Mouse (Mus musculus) heart, adult 2 months (tissue): ENCODE results near the gene Gm3250. TPM values are rescaled to one million over a fixed set of nuclear protein-coding genes. Genes with fewer than 3 reads are reported as not detected.
"Not testable (repeated sequence)": the region's sequence is repeated elsewhere in the genome, so short reads cannot be mapped to it uniquely, and the experiment has no call there.

Experiments used
- DNase-seq, 2 experiments: peaks; one replicate each; pipeline ENCODE4 v3.0.0; 2021
- H3K27ac ChIP-seq: fragments of 200-600 bp; 2 replicates; pipeline ENCODE4 v1.8.1; 2022
- H3K27me3 ChIP-seq: fragments of 200-500 bp; 2 replicates; pipeline ENCODE4 v1.6.1; 2012; ENCODE audit warnings: mild to moderate bottlenecking, low read length, inconsistent platforms, mixed read lengths; ENCODE audit not compliant: control insufficient read depth, insufficient read depth
- H3K36me3 ChIP-seq: fragments of 200-500 bp; 2 replicates; pipeline ENCODE4 v1.6.1; 2012; ENCODE audit warnings: low read length, inconsistent platforms; ENCODE audit not compliant: control insufficient read depth, insufficient read depth
- H3K4me1 ChIP-seq: fragments of 200-500 bp; 2 replicates; pipeline ENCODE4 v1.6.1; 2011; ENCODE audit warnings: low read length; ENCODE audit not compliant: control insufficient read depth, insufficient read depth
- H3K4me3 ChIP-seq: fragments of 200-600 bp; 2 replicates; pipeline ENCODE4 v1.8.1; 2022
- H3K79me2 ChIP-seq: fragments of 200-500 bp; replicated peaks from 2 replicates; pipeline ENCODE4 v1.6.1; 2012; ENCODE audit warnings: mild to moderate bottlenecking, inconsistent platforms, low read length, moderate library complexity, mixed read lengths; ENCODE audit not compliant: control insufficient read depth, insufficient read depth
- H3K9ac ChIP-seq: fragments of 200-500 bp; 2 replicates; pipeline ENCODE4 v1.6.1; 2012; ENCODE audit warnings: low read depth, mild to moderate bottlenecking, control low read depth, inconsistent platforms, low read length, mixed read lengths
- CTCF ChIP-seq: fragments of 200-600 bp; IDR thresholded peaks from 2 replicates; pipeline ENCODE4 v1.8.1; 2022; ENCODE audit warnings: antibody characterized with exemption, mild to moderate bottlenecking, moderate library complexity
- EP300 ChIP-seq: fragments of 200-500 bp; IDR thresholded peaks from 2 replicates; pipeline ENCODE4 v1.6.1; 2011; ENCODE audit warnings: low read depth, low read length, control low read depth; ENCODE audit not compliant: insufficient read depth
- POLR2A ChIP-seq: fragments of 200-500 bp; IDR thresholded peaks from 2 replicates; pipeline ENCODE4 v1.6.1; 2011; ENCODE audit warnings: mild to moderate bottlenecking, low read depth, low read length, control low read depth; ENCODE audit not compliant: insufficient read depth
- WGBS: fragments of 180-500 bp; shearing (Covaris S2); methylation state at CpG from one replicate; pipeline ENCODE4 v1.1.7; 2018; 5-methylcytosine and 5-hydroxymethylcytosine counted together
- intact Hi-C: fragments of 180-260 bp; cut with DNase I; formaldehyde crosslinking; loops from one replicate; pipeline ENCODE4 v1.15.1; 2025
- long read RNA-seq: library from polyadenylated mRNA; stranded (forward); transcript quantifications from one replicate; pipeline ENCODE4 v2.0.0, GENCODE M21; 2021
- polyA plus RNA-seq: library from polyadenylated mRNA; depleted of rRNA; stranded (reverse); fragments of >200 nt; gene quantifications from 2 replicates; pipeline ENCODE4 v1.2.3, GENCODE M21; 2012; rRNA removed
- total RNA-seq, 2 experiments: library from RNA; stranded (reverse); gene quantifications; 2 replicates each; pipeline ENCODE4 v1.2.3; 2021

The Gm3250 gene
- total RNA-seq (not detected), polyA plus RNA-seq (not detected in 2 replicates)
- long read RNA-seq, result 0 reads

DNA sequence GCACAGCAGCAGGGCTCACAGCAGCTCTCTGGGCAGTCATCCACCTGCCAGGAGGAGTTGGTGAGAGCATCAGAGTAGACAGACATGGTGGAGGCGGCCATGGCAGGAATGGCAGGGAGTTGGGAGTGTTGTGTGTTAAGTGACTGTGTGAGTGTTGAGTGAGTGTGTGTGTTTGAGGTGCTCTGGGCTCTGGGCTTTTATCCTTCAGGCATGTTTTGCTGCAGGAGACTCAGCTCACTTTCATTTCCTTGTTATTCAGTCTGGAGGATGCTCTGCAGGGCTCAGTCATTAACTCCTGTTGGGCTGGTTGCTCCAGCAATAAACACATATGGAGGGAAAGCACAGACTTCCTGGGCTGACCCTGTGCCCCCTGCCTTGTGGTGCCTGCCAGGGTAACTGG is at the start of gene Gm3250:
Gm3250 (minus strand) TSS at position 101 of the 400 bp plus-strand sequence.
- H3K27me3 ChIP-seq, H3K9ac ChIP-seq, H3K36me3 ChIP-seq, DNase-seq, intact Hi-C loops, H3K4me1 ChIP-seq, H3K27ac ChIP-seq, H3K4me3 ChIP-seq, H3K79me2 ChIP-seq: not testable (repeated sequence)
- 57% methylated on average over 1 of the region's 1 CpGs for WGBS

DNA sequence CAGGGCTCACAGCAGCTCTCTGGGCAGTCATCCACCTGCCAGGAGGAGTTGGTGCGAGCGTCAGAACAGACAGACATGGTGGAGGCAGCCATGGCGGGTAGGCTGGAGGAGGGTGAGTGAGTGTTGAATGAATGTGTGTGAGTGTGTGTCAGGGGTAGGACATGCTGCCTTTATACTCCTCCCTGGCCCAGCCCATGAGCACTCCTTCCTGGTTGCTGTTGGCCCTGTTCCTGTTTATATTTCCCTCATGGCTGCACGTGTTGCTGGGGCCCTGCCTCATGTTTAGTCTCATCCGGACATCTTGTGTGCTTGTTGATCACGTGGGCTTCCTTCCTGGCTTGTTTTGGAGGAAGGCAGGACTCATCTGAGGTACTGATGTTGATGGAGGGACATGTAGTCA is 44.6 kb upstream of the Gm3250 start, which contains the start of gene Krtap10-4:
Krtap10-4 (minus strand) TSS at position 145 of the 400 bp plus-strand sequence.
- Histone ChIP-seq H3K4me1 (no peaks in the 10 kb centered on the region), H3K36me3 (no peaks in the 10 kb centered on the region), H3K27me3 (no peaks in the 10 kb centered on the region), H3K27ac (no peak within 1 kb of the TSS), H3K4me3 (no peak within 1 kb of the TSS), H3K79me2 (no peaks in the 10 kb centered on the region), H3K9ac (no peak within 1 kb of the TSS)
- no peak for TF ChIP-seq EP300
- TF ChIP-seq CTCF, result no peak
- no peak for TF ChIP-seq POLR2A
- 57% methylated on average over 6 of the region's 6 CpGs for WGBS
- DNase-seq, result no peak
- intact Hi-C loops, result no loop called here

DNA sequence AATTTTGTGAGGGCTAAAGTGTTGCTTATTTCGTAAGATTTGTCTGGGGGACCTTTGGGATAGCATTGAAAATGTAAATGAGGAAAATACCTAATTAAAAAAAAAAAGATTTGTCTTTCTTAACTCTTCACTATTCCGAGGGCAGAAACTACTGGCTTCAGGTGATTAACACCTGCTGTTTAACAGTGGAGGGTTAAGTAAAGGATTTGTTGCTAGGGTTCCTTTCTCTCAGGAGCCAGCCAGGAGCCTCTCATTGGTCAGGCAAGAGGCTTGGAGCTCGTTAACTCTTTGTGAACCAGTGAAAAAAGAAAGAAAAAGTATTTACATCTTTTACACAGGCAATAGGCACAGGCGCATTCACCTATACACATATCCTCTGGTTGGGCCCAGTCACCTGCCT is 36.9 kb upstream of the Gm3250 start:
- Histone ChIP-seq H3K27ac (no peak overlapping the region), H3K27me3 (no peaks in the 10 kb centered on the region), H3K79me2 (no peaks in the 10 kb centered on the region), H3K9ac (no peak overlapping the region), H3K4me1 (no peaks in the 10 kb centered on the region), H3K36me3 (no peaks in the 10 kb centered on the region), H3K4me3 (no peak overlapping the region)
- no peak for DNase-seq
- TF ChIP-seq EP300 (no peak), CTCF (no peak), POLR2A (no peak)
- 46% methylated on average over 4 of the region's 4 CpGs for WGBS
- intact Hi-C loops, result loop anchor here (5.0 kb wide), 1 partner anchor 192 kb away; no protein-coding TSS in a partner anchor

DNA sequence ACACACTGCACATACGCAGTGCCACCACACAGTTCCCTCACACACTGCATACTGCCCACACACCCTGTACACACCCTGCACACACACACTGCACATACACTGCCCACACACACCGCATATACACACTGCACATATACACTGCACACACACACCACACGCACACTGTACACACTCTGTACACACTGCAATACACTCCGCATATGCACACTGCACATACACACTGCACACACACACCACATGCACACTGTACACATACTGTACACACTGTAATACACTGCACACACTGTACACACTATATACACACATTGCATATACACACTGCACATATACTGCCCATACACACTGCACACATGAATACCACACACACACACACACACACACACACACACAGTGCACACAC is 36.2 kb upstream of the Gm3250 start:
- intact Hi-C loops, result loop anchor here (5.0 kb wide), 1 partner anchor 191 kb away; no protein-coding TSS in a partner anchor
- no peak overlapping the region for H3K4me3 ChIP-seq
- H3K4me1 ChIP-seq, result no peaks in the 10 kb centered on the region
- TF ChIP-seq POLR2A (no peak), CTCF (no peak), EP300 (no peak)
- H3K9ac ChIP-seq, result no peak overlapping the region
- H3K36me3 ChIP-seq, result no peaks in the 10 kb centered on the region
- WGBS, result 93% methylated on average over 4 of the region's 4 CpGs
- no peak for DNase-seq
- no peak overlapping the region for H3K27ac ChIP-seq
- no peaks in the 10 kb centered on the region for H3K27me3 ChIP-seq
- no peaks in the 10 kb centered on the region for H3K79me2 ChIP-seq

DNA sequence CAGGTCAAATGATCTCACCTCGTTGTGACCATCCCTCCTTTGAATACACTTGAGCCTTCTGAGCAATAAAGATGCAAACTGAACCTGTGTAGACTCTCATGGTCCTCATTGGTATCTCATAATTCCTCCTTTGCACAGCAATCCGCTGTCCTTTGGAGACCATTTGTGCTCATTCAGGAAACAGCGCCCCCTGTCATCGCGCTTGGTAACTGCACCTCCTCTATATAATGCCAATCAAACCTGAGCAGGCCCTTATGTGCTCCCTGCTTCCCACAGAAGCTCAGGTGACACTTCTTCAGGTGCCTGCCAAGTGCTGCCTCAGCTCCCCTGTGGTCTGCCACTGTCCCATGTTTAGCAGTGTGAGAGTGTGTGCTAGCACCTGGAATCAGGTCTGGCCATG is 33.2 kb upstream of the Gm3250 start:
- no peak overlapping the region for H3K4me3 ChIP-seq
- no peaks in the 10 kb centered on the region for H3K36me3 ChIP-seq
- H3K79me2 ChIP-seq, result no peaks in the 10 kb centered on the region
- H3K27ac ChIP-seq, result no peak overlapping the region
- intact Hi-C loops, result loop anchor here (5.0 kb wide), 1 partner anchor 188 kb away; no protein-coding TSS in a partner anchor
- H3K9ac ChIP-seq, result no peak overlapping the region
- WGBS, result 28% methylated on average over 5 of the region's 5 CpGs
- no peaks in the 10 kb centered on the region for H3K4me1 ChIP-seq
- TF ChIP-seq CTCF, result peak; percentile 76
- no peak for TF ChIP-seq POLR2A
- H3K27me3 ChIP-seq, result no peaks in the 10 kb centered on the region
- peak in 1 of 2 experiments; percentile 26 for DNase-seq

DNA sequence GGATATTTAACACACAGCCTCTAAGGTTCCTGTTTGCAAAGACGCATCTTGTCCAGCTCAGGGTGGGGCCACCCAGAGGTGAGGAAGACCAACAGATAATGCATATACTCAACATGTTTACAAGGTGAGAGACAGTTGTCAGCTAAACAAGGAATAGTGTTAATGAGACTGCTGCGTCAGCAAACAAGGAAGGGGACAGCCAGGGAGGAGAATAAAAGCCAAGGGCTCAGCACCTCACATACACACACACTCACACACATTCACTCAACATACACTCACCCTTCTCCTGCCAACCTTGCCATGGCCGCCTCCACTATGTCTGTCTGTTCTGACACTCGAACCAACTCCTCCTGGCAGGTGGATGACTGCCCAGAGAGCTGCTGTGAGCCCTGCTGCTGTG is 32.0 kb upstream of the Gm3250 start, which contains the start of gene Gm2696:
Gm2696 (plus strand) TSS at position 301 of the 400 bp plus-strand sequence.
- H3K36me3 ChIP-seq, result no peaks in the 10 kb centered on the region
- TF ChIP-seq CTCF, result no peak
- TF ChIP-seq EP300, result no peak
- TF ChIP-seq POLR2A, result no peak
- WGBS, result 44% methylated on average over 4 of the region's 4 CpGs
- H3K79me2 ChIP-seq, result no peaks in the 10 kb centered on the region
- no peaks in the 10 kb centered on the region for H3K27me3 ChIP-seq
- H3K4me3 ChIP-seq, result no peak within 1 kb of the TSS
- no peak within 1 kb of the TSS for H3K27ac ChIP-seq
- intact Hi-C loops, result no loop called here
- no peaks in the 10 kb centered on the region for H3K4me1 ChIP-seq
- no peak for DNase-seq
- H3K9ac ChIP-seq, result no peak within 1 kb of the TSS

DNA sequence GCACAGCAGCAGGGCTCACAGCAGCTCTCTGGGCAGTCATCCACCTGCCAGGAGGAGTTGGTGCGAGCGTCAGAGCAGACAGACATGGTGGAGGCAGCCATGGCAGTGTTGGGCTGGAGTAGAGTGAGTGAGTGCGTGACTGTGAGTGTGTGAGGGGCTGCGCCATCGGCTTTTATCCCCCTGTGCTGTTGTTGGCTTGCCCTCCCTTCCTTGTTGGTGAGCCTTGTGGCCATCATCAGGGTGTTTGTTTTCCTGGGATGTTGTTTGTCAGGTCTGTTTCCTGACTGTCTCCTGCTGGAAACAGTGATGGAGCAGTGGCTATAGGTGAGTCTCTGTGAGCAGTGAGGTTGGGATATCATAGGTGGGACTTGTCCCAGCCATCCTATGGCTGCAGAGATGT is 29.4 kb upstream of the Gm3250 start, which contains the start of gene Gm9507:
Gm9507 (minus strand) TSS at position 101 of the 400 bp plus-strand sequence.
- WGBS, result 56% methylated on average over 5 of the region's 5 CpGs
- Histone ChIP-seq H3K79me2 (no peaks in the 10 kb centered on the region), H3K4me1 (no peaks in the 10 kb centered on the region), H3K27ac (no peak within 1 kb of the TSS), H3K9ac (no peak within 1 kb of the TSS), H3K36me3 (no peaks in the 10 kb centered on the region), H3K4me3 (no peak within 1 kb of the TSS), H3K27me3 (no peaks in the 10 kb centered on the region)
- DNase-seq, result no peak
- TF ChIP-seq POLR2A (no peak), CTCF (no peak), EP300 (no peak)
- intact Hi-C loops, result no loop called here
